Mouse (Mus musculus) heart, embryonic 16.5 days (tissue): ENCODE measurements at regions not wholly inside any gene's neighbourhood (a gene's known extent, or its start where the extent isn't known, plus 50 kb on each side); places are given as distances from the start of the nearest gene placed in this dataset.

Experiments used
- ATAC-seq: fragments of 200-750 bp; cut with Nextera tagmentation; replicated peaks from 2 replicates; pipeline ENCODE4 v1.8.0; 2017; ENCODE audit warnings: moderate number of reproducible peaks; ENCODE audit not compliant: insufficient read depth, low FRiP score; ENCODE audit errors: extremely low read depth
- H3K27ac ChIP-seq: fragments of 300-500 bp; sonication (generic); 2 replicates; pipeline ENCODE4 v1.5.1; 2014; ENCODE audit warnings: mild to moderate bottlenecking, low read length, control low read depth, moderate library complexity
- H3K27me3 ChIP-seq: fragments of 300-500 bp; sonication (generic); 2 replicates; pipeline ENCODE4 v1.6.1; 2014; ENCODE audit warnings: low read length, mixed read lengths; ENCODE audit not compliant: control insufficient read depth, insufficient read depth
- H3K36me3 ChIP-seq: fragments of 300-500 bp; sonication (generic); 2 replicates; pipeline ENCODE4 v1.6.1; 2014; ENCODE audit not compliant: control insufficient read depth, insufficient read depth
- H3K4me1 ChIP-seq: fragments of 300-500 bp; sonication (generic); 2 replicates; pipeline ENCODE4 v1.6.1; 2014; ENCODE audit warnings: low read length, mixed read lengths; ENCODE audit not compliant: control insufficient read depth, insufficient read depth
- H3K4me2 ChIP-seq: fragments of 300-500 bp; sonication (generic); 2 replicates; pipeline ENCODE4 v1.6.1; 2014; ENCODE audit warnings: low read depth, mild to moderate bottlenecking, control low read depth, low read length
- H3K4me3 ChIP-seq: fragments of 300-500 bp; sonication (generic); 2 replicates; pipeline ENCODE4 v1.5.1; 2014; ENCODE audit warnings: mild to moderate bottlenecking, control low read depth, low read length
- H3K9ac ChIP-seq: fragments of 300-500 bp; sonication (generic); 2 replicates; pipeline ENCODE4 v1.6.1; 2014; ENCODE audit warnings: low read length, control low read depth
- H3K9me3 ChIP-seq: fragments of 300-500 bp; sonication (generic); replicated peaks from 2 replicates; pipeline ENCODE4 v1.6.1; 2016; ENCODE audit warnings: low read length; ENCODE audit not compliant: control insufficient read depth
- WGBS: fragments of 180-500 bp; shearing (Covaris S2); extraction: QIAGEN DNeasy Blood & Tissue Kit; methylation state at CpG from one replicate; pipeline ENCODE4 v1.1.7; 2014; 5-methylcytosine and 5-hydroxymethylcytosine counted together

- no peaks in the 10 kb centered on the region for H3K9me3 ChIP-seq
- H3K9ac ChIP-seq, result no peak overlapping the region
- WGBS, result 68% methylated on average over 1 of the region's 1 CpGs
- no peak overlapping the region for H3K4me2 ChIP-seq
- no peak for ATAC-seq
- H3K4me3 ChIP-seq, result no peak overlapping the region
- peaks cover 5% of the 10 kb centered on the region for H3K4me1 ChIP-seq
- H3K27ac ChIP-seq, result no peak overlapping the region
- no peaks in the 10 kb centered on the region for H3K27me3 ChIP-seq
- no peaks in the 10 kb centered on the region for H3K36me3 ChIP-seq
Measured at GRCm38 (mm10) chr15:51570631-51571030, 2314.1 kb upstream of the Gm7489 start.

- ATAC-seq, result no peak
- 40% methylated on average over 8 of the region's 8 CpGs for WGBS
- H3K27ac ChIP-seq, result no peak overlapping the region
- no peak overlapping the region for H3K4me2 ChIP-seq
- H3K27me3 ChIP-seq, result no peaks in the 10 kb centered on the region
- peaks cover 5% of the 10 kb centered on the region for H3K4me1 ChIP-seq
- H3K4me3 ChIP-seq, result no peak overlapping the region
- no peak overlapping the region for H3K9ac ChIP-seq
- H3K9me3 ChIP-seq, result no peaks in the 10 kb centered on the region
- no peaks in the 10 kb centered on the region for H3K36me3 ChIP-seq
Measured at GRCm38 (mm10) chr15:51574538-51575105, 2310.1 kb upstream of the Gm7489 start.

DNA sequence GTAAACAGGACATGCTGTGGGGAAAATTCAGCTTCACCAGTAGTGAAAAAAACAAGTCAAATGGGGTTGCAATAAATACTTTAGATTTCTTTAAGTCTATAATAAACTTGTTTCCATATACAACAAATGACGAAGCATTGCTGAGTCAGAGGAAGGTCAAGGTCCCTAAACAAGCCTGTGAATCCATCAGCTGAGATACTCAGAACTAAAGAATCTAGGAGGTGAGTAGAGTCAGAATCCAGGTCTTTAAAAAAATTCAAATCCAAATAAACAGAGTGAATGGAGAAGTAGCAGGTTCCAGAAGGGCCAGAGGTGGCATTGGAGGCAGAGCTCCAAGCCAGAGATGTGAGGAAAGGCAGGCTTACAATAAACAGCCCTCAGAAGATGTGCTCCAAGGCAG lies 2301.1 kb upstream of the Gm7489 start:
- Histone ChIP-seq H3K9ac (no peak overlapping the region), H3K4me3 (no peak overlapping the region), H3K4me2 (no peak overlapping the region), H3K9me3 (no peaks in the 10 kb centered on the region), H3K27ac (no peak overlapping the region), H3K36me3 (no peaks in the 10 kb centered on the region), H3K27me3 (no peaks in the 10 kb centered on the region), H3K4me1 (no peaks in the 10 kb centered on the region)
- WGBS, result 88% methylated on average over 1 of the region's 1 CpGs
- ATAC-seq, result no peak

- ATAC-seq, result no peak
- Histone ChIP-seq H3K4me1 (no peaks in the 10 kb centered on the region), H3K9ac (no peak overlapping the region), H3K9me3 (no peaks in the 10 kb centered on the region), H3K27ac (no peak overlapping the region), H3K27me3 (no peaks in the 10 kb centered on the region), H3K4me3 (no peak overlapping the region), H3K36me3 (no peaks in the 10 kb centered on the region), H3K4me2 (no peak overlapping the region)
- 52% methylated on average over 5 of the region's 5 CpGs for WGBS
Measured at GRCm38 (mm10) chr15:51586146-51586545, 2298.6 kb upstream of the Gm7489 start.

DNA sequence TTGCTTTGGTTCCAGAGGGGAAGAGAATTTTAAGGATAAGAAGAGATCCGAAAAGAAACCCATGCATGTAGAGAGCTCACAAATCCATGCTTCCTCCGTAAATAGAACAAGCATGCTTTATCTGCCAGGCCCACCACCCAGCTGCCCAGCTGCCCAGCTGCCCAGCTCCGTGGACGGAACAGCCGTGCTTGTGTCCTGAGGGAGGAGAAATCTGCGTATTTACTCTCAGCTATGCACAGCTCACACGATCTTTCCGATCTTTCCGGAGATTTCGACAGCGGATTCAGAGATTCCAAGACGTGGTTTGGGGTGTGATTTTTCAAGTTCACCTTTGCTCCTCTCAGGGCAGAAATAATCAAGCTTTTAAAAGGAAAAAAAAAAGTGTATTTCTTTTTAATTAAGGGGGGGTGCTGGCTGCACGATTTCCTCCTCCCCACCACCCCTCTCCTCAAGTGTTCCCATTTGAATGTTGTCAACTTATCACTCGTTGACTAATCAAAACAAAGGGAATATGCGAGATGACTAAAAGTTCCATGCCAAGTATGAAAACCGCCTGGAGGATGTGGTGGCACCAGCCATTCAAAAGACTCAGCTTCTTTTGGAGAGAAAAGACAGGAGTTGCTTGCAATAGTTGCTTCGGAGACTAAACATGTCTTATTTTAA lies 2293.2 kb upstream of the Gm7489 start:
- Histone ChIP-seq H3K36me3 (no peaks in the 10 kb centered on the region), H3K9ac (peak overlapping the region; percentile 28), H3K4me3 (peak overlapping the region; percentile 39), H3K27ac (no peak overlapping the region; the same call in 1 of the 2 replicates), H3K4me2 (peak overlapping the region; percentile 62), H3K9me3 (no peaks in the 10 kb centered on the region), H3K27me3 (no peaks in the 10 kb centered on the region), H3K4me1 (no peaks in the 10 kb centered on the region; the same call in 1 of the 2 replicates)
- 31% methylated on average over 17 of the region's 17 CpGs for WGBS
- no peak for ATAC-seq

GRCm38 (mm10) chr15:51592069-51592435 lies 2292.7 kb upstream of the Gm7489 start:
- Histone ChIP-seq H3K9ac (peak overlapping the region; percentile 28; the same call in 1 of the 2 replicates), H3K9me3 (no peaks in the 10 kb centered on the region), H3K27me3 (no peaks in the 10 kb centered on the region), H3K4me3 (peak overlapping the region; percentile 39), H3K4me2 (peak overlapping the region; percentile 62), H3K36me3 (no peaks in the 10 kb centered on the region), H3K4me1 (no peaks in the 10 kb centered on the region; the same call in 1 of the 2 replicates), H3K27ac (peak overlapping the region; percentile 48; the same call in 1 of the 2 replicates)
- 39% methylated on average over 9 of the region's 9 CpGs for WGBS
- ATAC-seq, result peak; percentile 34; the same call in 1 of the 2 replicates

DNA sequence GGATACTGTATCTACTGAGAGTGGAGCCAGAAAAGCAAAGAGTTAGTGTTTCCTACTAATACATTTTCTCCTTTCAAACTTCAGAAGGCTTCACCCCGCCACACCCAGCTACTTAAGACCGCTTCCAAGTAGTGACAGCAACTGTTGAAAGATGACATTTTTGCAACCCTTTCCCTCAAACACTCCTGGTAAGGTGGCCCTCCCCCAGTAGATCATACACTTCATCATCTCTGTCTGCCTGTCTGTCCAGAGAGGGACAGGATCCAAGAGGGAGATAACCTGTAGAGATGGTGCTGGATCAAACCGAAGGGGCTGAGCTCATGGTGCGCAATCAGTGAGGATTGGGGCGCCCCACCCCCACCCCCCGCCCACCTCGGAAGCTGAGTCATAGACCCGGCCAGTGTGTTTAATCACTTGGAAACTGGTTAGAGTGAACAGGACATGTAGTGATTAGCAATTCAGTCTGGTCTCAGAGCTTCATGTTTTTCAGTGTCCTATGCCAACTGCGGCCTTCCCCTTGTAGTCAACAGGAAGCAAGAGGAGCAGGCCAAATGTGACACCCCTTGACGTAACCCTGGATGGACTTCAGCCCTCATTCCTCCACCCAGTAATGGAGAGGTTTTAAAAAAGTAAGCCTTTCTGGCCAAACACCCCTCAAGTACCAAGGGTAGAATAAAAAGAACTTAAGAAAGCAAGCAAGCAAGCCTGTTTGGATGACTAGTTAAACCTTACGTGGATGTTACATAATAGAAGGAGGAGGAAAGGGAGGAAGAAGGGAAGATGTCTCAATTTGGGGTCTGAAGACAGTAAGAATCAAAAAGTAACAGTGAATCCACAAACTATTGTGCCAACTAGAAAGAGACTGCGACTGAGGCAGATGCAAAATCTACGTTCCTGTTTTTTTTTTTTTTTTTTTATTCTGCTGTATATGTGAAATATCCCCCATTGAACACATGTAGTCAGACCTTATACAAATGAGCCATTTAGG lies 2291.9 kb upstream of the Gm7489 start:
- H3K36me3 ChIP-seq, result no peaks in the 10 kb centered on the region
- peak overlapping the region; percentile 48 for H3K27ac ChIP-seq
- H3K4me1 ChIP-seq, result no peaks in the 10 kb centered on the region; the same call in 1 of the 2 replicates
- H3K27me3 ChIP-seq, result no peaks in the 10 kb centered on the region
- 59% methylated on average over 13 of the region's 13 CpGs for WGBS
- peak overlapping the region; percentile 62 for H3K4me2 ChIP-seq
- no peak overlapping the region for H3K4me3 ChIP-seq
- no peak overlapping the region for H3K9ac ChIP-seq
- H3K9me3 ChIP-seq, result no peaks in the 10 kb centered on the region
- ATAC-seq, result peak; percentile 55; the same call in 1 of the 2 replicates

DNA sequence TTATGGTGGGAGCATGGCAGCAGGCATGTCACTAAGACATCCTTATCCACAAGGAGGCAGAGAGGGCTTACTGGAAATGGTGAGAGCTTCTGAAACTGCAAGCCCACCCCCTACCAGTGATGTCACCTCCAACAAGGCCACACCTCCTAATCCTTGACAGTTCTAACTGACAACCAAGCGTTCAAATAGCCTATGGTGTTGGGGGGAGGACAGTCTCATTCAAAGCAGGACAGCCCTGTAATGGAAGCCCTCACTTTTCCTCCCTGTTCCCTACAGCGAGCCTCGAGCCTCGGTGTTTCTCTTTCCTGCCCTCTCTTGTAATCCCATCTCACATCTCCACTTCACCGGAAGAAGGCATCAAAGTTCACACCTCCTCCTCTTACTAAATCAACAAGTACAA lies 2290.6 kb upstream of the Gm7489 start:
- Histone ChIP-seq H3K9ac (no peak overlapping the region), H3K9me3 (no peaks in the 10 kb centered on the region), H3K27ac (no peak overlapping the region), H3K4me3 (no peak overlapping the region), H3K4me1 (no peaks in the 10 kb centered on the region; the same call in 1 of the 2 replicates), H3K36me3 (no peaks in the 10 kb centered on the region), H3K4me2 (no peak overlapping the region), H3K27me3 (no peaks in the 10 kb centered on the region)
- 49% methylated on average over 5 of the region's 5 CpGs for WGBS
- ATAC-seq, result no peak
